Mouse (Mus musculus) erythroblast, embryonic 14.5 days (primary cell): ENCODE results near the gene Cyp4b1. TPM values are rescaled to one million over a fixed set of nuclear protein-coding genes. Genes with fewer than 3 reads are reported as not detected.
"Not testable (repeated sequence)": the region's sequence is repeated elsewhere in the genome, so short reads cannot be mapped to it uniquely, and the experiment has no call there.

Source experiments
- H3K27me3 ChIP-seq: 2 replicates; pipeline ENCODE4 v1.6.1; 2012; ENCODE audit warnings: inconsistent platforms; ENCODE audit not compliant: control insufficient read depth
- H3K36me3 ChIP-seq: 2 replicates; pipeline ENCODE4 v1.6.1; 2012; ENCODE audit warnings: mild to moderate bottlenecking, inconsistent platforms; ENCODE audit not compliant: control insufficient read depth
- H3K4me1 ChIP-seq: 2 replicates; pipeline ENCODE4 v1.6.1; 2012; ENCODE audit warnings: inconsistent platforms; ENCODE audit not compliant: control insufficient read depth
- H3K4me3 ChIP-seq: replicated peaks from 2 replicates; pipeline ENCODE3; 2012; ENCODE audit warnings: moderate library complexity, mild to moderate bottlenecking, inconsistent platforms
- H3K9me3 ChIP-seq: 2 replicates; pipeline ENCODE4 v1.6.1; 2012; ENCODE audit warnings: low read length, inconsistent platforms, mixed read lengths; ENCODE audit not compliant: control insufficient read depth
- GATA1 ChIP-seq: IDR thresholded peaks from 2 replicates; pipeline ENCODE4 v1.6.1; 2012; ENCODE audit warnings: low read length, inconsistent platforms, mixed read lengths
- TAL1 ChIP-seq: IDR thresholded peaks from 3 replicates; pipeline ENCODE4 v1.6.1; 2012; ENCODE audit warnings: low read length, inconsistent platforms, mixed read lengths
- polyA plus RNA-seq: library from polyadenylated mRNA; stranded (reverse); fragments of >175 nt; gene quantifications from 2 replicates; pipeline ENCODE4 v1.2.3, GENCODE M21; 2012

The Cyp4b1 gene
- 0.04 TPM in 1 of 2 replicates, not detected in the other for polyA plus RNA-seq

- H3K4me1 ChIP-seq = no peaks in the 10 kb centered on the region
- H3K9me3 ChIP-seq = no peaks in the 10 kb centered on the region
- H3K4me3 ChIP-seq = no peak within 1 kb of the TSS
- H3K27me3 ChIP-seq = no peaks in the 10 kb centered on the region
- no peaks in the 10 kb centered on the region for H3K36me3 ChIP-seq
- TF ChIP-seq TAL1 (no peak), GATA1 (no peak)
Observed at GRCm38 (mm10) chr4:115647580-115647979, at the start of gene Cyp4b1. Cyp4b1 (minus strand) TSS chr4:115647723.

DNA sequence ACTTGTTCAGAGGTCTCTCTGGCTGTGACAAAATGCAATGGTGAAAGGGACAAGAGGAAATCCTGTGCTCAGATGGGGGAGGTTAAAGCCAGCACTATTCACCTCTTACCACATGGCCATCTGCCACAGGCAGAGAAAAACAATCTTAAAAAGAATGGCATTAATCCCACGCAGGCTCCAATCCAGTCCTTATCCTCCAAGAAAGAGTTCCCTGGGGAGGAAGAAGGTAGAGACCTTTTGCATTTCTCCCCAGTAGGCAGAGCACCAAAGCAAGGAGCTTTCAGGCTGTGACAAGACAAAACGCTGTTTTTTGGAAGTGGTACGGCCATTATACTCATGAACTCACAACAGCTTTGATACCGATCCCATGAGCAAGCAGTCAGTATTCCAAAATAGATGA is 38.8 kb upstream of the Cyp4b1 start:
- Histone ChIP-seq H3K36me3 (no peaks in the 10 kb centered on the region), H3K27me3 (no peaks in the 10 kb centered on the region), H3K4me1 (no peaks in the 10 kb centered on the region), H3K4me3 (no peak overlapping the region), H3K9me3 (no peaks in the 10 kb centered on the region)
- TF ChIP-seq TAL1 = no peak

DNA sequence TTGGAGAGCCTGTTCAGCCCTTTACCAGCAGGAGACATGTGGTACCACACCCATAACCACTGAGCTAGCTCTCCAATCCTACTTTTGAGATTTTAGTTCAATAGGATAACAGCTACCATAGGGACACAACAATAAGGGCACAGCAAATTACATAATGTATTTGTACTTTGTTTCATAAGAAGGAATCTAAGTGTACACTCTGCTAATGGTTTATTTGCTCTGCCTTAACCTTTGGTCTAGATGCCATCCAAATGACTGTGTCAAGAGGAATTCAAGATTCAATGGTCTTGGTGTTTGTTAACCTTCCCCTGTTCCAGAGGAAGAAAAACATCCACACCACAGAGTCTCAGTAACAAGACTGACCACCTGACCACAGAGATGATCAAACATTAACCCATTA is 11.7 kb upstream of the Cyp4b1 start:
- Histone ChIP-seq H3K4me1 (peaks cover 5% of the 10 kb centered on the region), H3K9me3 (no peaks in the 10 kb centered on the region), H3K4me3 (no peak overlapping the region), H3K36me3 (no peaks in the 10 kb centered on the region), H3K27me3 (peaks cover 4% of the 10 kb centered on the region)
- no peak for TF ChIP-seq GATA1
- TF ChIP-seq TAL1 = no peak

GRCm38 (mm10) chr4:115657867-115658249 is 10.3 kb upstream of the Cyp4b1 start:
- no peak overlapping the region for H3K4me3 ChIP-seq
- peaks cover 4% of the 10 kb centered on the region for H3K27me3 ChIP-seq
- no peaks in the 10 kb centered on the region for H3K9me3 ChIP-seq
- no peaks in the 10 kb centered on the region for H3K36me3 ChIP-seq
- peaks cover 5% of the 10 kb centered on the region for H3K4me1 ChIP-seq
- no peak for TF ChIP-seq TAL1
- no peak for TF ChIP-seq GATA1

GRCm38 (mm10) chr4:115657104-115657866 is 9.8 kb upstream of the Cyp4b1 start:
- TF ChIP-seq TAL1 (no peak), GATA1 (no peak)
- Histone ChIP-seq H3K27me3 (peaks cover 4% of the 10 kb centered on the region), H3K36me3 (no peaks in the 10 kb centered on the region), H3K9me3 (no peaks in the 10 kb centered on the region), H3K4me1 (peaks cover 5% of the 10 kb centered on the region), H3K4me3 (peak overlapping the region; percentile 19)

- not testable (repeated sequence) for H3K4me3 ChIP-seq, H3K36me3 ChIP-seq, H3K27me3 ChIP-seq, H3K9me3 ChIP-seq, H3K4me1 ChIP-seq
Observed at GRCm38 (mm10) chr4:115656535-115656922, 9.0 kb upstream of the Cyp4b1 start.

GRCm38 (mm10) chr4:115655841-115656534 is 8.5 kb upstream of the Cyp4b1 start:
- H3K27me3 ChIP-seq, H3K36me3 ChIP-seq, H3K4me1 ChIP-seq, H3K9me3 ChIP-seq, H3K4me3 ChIP-seq: not testable (repeated sequence)

DNA sequence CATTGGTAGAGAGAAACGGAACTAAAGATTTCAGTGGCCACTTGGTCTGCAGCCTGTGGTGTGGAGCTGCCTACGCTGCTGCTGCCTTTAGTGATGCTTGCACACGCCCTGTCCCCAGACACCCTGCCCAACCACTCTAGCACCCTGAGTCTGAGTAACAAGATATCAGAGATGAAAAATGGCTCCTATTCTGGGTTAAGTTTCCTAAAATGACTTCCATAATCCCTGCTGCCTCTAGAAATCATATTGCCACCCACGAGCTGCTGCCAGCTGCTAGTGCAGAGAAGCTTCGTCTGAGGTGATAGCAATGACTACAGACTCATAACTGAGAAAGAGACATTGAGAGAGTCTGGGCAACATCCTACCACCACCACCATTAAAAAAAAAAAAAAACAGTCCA is 3.3 kb upstream of the Cyp4b1 start:
- no peak overlapping the region for H3K4me3 ChIP-seq
- no peaks in the 10 kb centered on the region for H3K36me3 ChIP-seq
- H3K4me1 ChIP-seq = no peaks in the 10 kb centered on the region
- H3K9me3 ChIP-seq = no peaks in the 10 kb centered on the region
- H3K27me3 ChIP-seq = no peaks in the 10 kb centered on the region
- TF ChIP-seq GATA1 (no peak), TAL1 (no peak)

DNA sequence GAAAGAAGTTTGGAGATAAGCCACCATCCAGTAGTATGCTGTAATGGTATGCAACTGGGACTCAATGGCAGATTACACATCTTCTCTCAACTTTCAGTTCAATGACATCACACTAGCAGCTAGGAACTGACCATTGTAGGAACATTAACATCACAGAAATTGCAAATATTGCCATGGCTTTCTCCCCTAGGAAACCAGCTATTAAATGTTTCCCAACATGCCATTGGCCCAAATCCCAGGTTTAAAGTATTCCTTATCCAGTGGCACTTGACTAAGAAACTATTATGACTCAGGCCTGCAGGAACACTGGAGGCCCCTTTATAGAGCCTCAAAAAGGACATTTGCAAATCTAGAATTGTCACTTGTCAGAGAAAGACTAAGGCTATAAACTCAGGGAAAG is 1.8 kb upstream of the Cyp4b1 start:
- Histone ChIP-seq H3K36me3 (no peaks in the 10 kb centered on the region), H3K4me1 (no peaks in the 10 kb centered on the region), H3K27me3 (no peaks in the 10 kb centered on the region), H3K4me3 (no peak overlapping the region), H3K9me3 (no peaks in the 10 kb centered on the region)
- TF ChIP-seq GATA1 = no peak
- TF ChIP-seq TAL1 = no peak

GRCm38 (mm10) chr4:115648752-115649151 is 1.2 kb upstream of the Cyp4b1 start:
- no peak overlapping the region for H3K4me3 ChIP-seq
- TF ChIP-seq GATA1 = no peak
- no peak for TF ChIP-seq TAL1
- no peaks in the 10 kb centered on the region for H3K27me3 ChIP-seq
- H3K9me3 ChIP-seq = no peaks in the 10 kb centered on the region
- H3K4me1 ChIP-seq = no peaks in the 10 kb centered on the region
- no peaks in the 10 kb centered on the region for H3K36me3 ChIP-seq
